ENCODE assay signal across 15 mouse cellular contexts in genomic region chr16:23262846-23263245, GRCm38 (mm10).
"Had no signal": no experiment of that assay in that cellular context is flagged by ENCODE, and none has a peak within 500 bp of the region (broad histone marks: within the 10 kb centered on the region; RNA-seq: fewer than 3 reads in every experiment).

No protein-coding gene starts in this region.

- H3K27me3 ChIP-seq: kidney, embryonic 15.5 days; neural tube, embryonic 13.5 days had no signal

- H3K4me2 ChIP-seq: kidney, embryonic 15.5 days; liver, embryonic 13.5 days; lung, embryonic 14.5 days; midbrain, embryonic 13.5 days; neural tube, embryonic 13.5 days had no signal

- ATAC-seq: lung, postnatal 0 days; midbrain, embryonic 13.5 days had no signal

- H3K36me3 ChIP-seq: liver, embryonic 13.5 days had no signal

- H3K4me3 ChIP-seq: kidney, embryonic 15.5 days; left cerebral cortex, adult 2 months; liver, embryonic 13.5 days; midbrain, embryonic 13.5 days; neural tube, embryonic 13.5 days had no signal

- DNase-seq: kidney, adult 8-10 months; kidney, postnatal 10 days; kidney, postnatal 36 days; layer of hippocampus, postnatal 36 days; liver, embryonic 13.5 days; lung, embryonic 14.5 days; right cerebral cortex, postnatal 25 days; spleen, adult 18-20 months had no signal

- H3K9me3 ChIP-seq: kidney, embryonic 15.5 days; liver, embryonic 13.5 days; midbrain, embryonic 13.5 days; neural tube, embryonic 13.5 days had no signal

- H3K9ac ChIP-seq: kidney, embryonic 15.5 days; liver, embryonic 13.5 days; lung, embryonic 14.5 days; midbrain, embryonic 13.5 days; neural tube, embryonic 13.5 days had no signal

- H3K27ac ChIP-seq: left cerebral cortex, adult 2 months; liver, embryonic 13.5 days; macrophage; midbrain, embryonic 13.5 days; neural tube, embryonic 13.5 days; stomach, postnatal 0 days had no signal
